Mouse (Mus musculus) G1E (cell line): ENCODE measurements around the gene Nyap1.

Source experiments
- CTCF ChIP-seq: IDR thresholded peaks from 2 replicates; pipeline ENCODE4 v1.5.1; 2012; ENCODE audit warnings: low read depth, low read length, inconsistent platforms, mixed read lengths
- GATA1 ChIP-seq: IDR thresholded peaks from 2 replicates; pipeline ENCODE4 v1.6.1; 2012; ENCODE audit warnings: borderline replicate concordance, low read length, inconsistent platforms, mixed read lengths
- POLR2AphosphoS5 ChIP-seq: IDR thresholded peaks from 2 replicates; pipeline ENCODE4 v1.6.1; 2012; ENCODE audit warnings: low read depth, low read length, inconsistent platforms; ENCODE audit not compliant: insufficient replicate concordance

- TF ChIP-seq CTCF (no peak), POLR2AphosphoS5 (no peak), GATA1 (no peak)
Measured at GRCm38 (mm10) chr5:137742836-137743235, 1.4 kb upstream of the Nyap1 start.
